Mouse (Mus musculus): ENCODE data around the gene Mphosph9. TPM values are rescaled to one million over a fixed set of nuclear protein-coding genes. Genes with fewer than 3 reads are reported as not detected.
A peak's percentile ranks its signal among the peaks of the same experiment; 100 is the strongest.

The Mphosph9 gene
- polyA plus RNA-seq, 1 experiment from 2014 or later = 19.0 TPM

DNA sequence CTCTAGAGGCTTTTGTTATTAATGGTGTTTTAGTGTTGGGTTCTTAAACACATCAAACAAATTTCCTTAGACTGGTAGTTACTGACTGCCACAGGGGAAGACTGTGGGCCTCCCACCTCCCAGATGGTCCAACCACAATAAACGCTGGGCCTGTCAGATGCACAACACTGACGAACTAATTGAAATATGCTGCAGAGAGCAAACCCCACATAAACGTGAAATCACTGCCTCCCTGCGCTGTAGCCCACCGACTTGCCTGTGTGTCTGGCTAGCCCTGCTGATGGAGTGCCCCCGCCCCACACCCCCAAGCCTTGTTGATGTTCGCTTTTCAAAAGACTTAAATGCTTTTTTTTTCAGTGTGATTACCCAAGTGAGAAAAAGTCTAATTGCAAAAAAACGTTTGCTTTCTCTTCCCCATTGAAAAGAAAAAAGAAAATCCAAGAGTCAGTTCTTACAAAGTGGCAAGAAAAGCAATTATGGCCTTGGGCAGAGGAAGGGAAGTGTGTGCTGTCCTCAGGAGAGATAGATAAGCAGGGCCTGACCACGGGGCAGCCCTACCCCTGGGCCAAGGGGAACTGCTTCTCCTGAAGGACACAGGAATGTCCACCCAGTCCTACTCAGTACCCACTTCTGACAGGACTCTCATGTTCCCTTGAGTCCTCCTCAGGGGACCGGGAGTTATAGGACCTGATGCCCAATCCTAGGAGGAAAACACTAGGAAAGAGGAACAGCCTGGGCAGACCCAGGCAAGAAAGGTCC lies 85.9 kb downstream of the Mphosph9 start:
- no peak overlapping the region for H3K27ac ChIP-seq (replicated peaks)
- H3K9me3 ChIP-seq = no peaks in the 10 kb centered on the region
- DNase-seq (ENCODE audit: low spot score) = no peak
- no peaks in the 10 kb centered on the region for H3K27me3 ChIP-seq (replicated peaks; ENCODE audit: low read depth, poor library complexity, severe bottlenecking)
- no peak overlapping the region for H3K4me3 ChIP-seq
- WGBS = 53% methylated on average over 10 of the region's 10 CpGs
- peaks cover 35% of the 10 kb centered on the region for H3K36me3 ChIP-seq (replicated peaks)
- H3K4me1 ChIP-seq = peaks cover 27% of the 10 kb centered on the region

DNA sequence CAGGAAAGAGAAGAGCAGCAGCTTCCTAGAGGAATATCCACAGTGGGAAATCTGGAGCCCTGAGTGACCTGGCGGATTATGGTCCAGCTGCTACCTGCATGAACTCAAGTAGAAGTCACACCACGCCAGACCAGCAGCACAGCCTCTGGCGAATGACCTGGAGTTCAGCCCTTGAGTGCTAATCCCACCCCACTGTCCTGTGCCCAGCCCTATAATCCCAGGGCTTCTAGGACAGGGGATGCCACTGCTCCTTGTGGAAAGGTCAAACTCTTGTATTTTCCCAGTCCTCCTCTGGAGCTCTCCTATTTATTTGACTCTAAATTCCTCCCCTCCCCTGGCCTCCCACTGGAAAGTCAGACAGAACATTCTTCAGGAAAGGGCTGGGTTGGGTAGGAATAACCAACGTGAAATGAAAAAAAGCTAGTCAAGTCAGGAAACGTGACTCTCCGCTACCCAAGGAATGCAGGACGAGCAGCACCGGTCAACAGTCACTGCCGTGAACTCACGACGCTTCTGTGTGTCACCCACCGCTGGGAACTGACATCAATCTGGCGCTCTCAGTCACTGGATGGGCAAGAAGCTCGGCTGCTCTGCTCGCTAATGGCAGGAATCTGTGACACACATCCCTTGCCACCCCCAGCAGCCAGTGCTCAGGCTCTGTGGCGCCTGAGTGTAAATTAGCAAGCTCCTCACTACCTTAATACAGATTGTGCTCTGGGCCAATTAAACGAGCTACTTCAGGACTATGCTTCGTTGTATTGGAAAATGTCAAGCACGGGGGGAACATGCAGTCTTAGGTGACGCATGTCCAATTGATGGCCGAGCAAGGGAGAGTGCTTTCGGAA lies 86.7 kb downstream of the Mphosph9 start:
- DNase-seq (ENCODE audit: low spot score) = peak; percentile 32
- peaks cover 34% of the 10 kb centered on the region for H3K4me1 ChIP-seq
- no peak overlapping the region for H3K4me3 ChIP-seq
- H3K9me3 ChIP-seq = no peaks in the 10 kb centered on the region
- no peaks in the 10 kb centered on the region for H3K27me3 ChIP-seq (replicated peaks; ENCODE audit: low read depth, poor library complexity, severe bottlenecking)
- H3K27ac ChIP-seq (replicated peaks) = no peak overlapping the region
- peaks cover 29% of the 10 kb centered on the region for H3K36me3 ChIP-seq (replicated peaks)
- WGBS = 43% methylated on average over 22 of the region's 22 CpGs

DNA sequence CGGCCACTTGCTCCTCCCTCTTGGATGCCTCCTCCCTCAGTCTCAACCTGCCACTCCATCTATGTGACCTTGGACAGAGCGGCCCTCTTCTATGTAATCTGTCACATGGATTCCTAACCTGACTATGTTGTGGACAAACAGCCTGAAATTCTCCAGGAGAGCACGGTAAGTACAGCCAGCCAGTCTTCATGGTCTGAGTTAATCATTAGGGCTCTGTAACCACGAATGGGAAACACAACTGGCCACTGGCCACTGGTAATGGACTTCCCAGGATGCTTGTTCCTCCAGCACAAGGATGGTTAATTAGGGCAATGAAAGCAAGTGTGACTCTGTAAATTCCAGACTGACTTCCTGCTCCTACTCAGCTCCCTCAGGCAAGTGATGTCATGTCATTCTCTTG lies 91.6 kb downstream of the Mphosph9 start:
- Histone ChIP-seq H3K36me3 (replicated peaks) (no peaks in the 10 kb centered on the region), H3K4me1 (peaks cover 47% of the 10 kb centered on the region), H3K9me3 (no peaks in the 10 kb centered on the region), H3K27ac (replicated peaks) (no peak overlapping the region), H3K4me3 (no peak overlapping the region), H3K27me3 (replicated peaks; ENCODE audit: low read depth, poor library complexity, severe bottlenecking) (no peaks in the 10 kb centered on the region)
- WGBS = 88% methylated on average over 4 of the region's 4 CpGs
- DNase-seq (ENCODE audit: low spot score) = no peak

DNA sequence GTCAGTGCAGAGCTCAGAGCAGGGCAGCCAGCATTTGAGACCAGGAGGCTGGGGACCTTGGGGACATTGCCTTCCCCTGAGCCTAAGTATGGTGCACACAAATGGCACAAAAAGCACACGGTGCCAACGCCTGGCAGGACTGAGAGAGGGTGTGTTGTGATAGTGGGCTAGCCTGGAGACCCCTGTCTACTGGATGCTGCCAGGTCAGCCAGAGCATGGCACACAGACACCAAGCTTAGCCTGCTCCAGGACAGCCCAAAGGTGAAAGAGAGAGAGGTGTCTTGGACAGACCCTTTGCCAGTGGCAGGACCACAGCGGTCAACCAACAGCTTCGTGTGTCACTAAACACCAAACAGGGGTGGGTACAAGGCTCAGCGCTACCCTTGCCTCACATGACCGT lies 93.0 kb downstream of the Mphosph9 start:
- no peak overlapping the region for H3K27ac ChIP-seq (replicated peaks)
- peaks cover 38% of the 10 kb centered on the region for H3K4me1 ChIP-seq
- DNase-seq (ENCODE audit: low spot score) = no peak
- 92% methylated on average over 6 of the region's 6 CpGs for WGBS
- no peaks in the 10 kb centered on the region for H3K36me3 ChIP-seq (replicated peaks)
- H3K9me3 ChIP-seq = no peaks in the 10 kb centered on the region
- H3K27me3 ChIP-seq (replicated peaks; ENCODE audit: low read depth, poor library complexity, severe bottlenecking) = no peaks in the 10 kb centered on the region
- no peak overlapping the region for H3K4me3 ChIP-seq

DNA sequence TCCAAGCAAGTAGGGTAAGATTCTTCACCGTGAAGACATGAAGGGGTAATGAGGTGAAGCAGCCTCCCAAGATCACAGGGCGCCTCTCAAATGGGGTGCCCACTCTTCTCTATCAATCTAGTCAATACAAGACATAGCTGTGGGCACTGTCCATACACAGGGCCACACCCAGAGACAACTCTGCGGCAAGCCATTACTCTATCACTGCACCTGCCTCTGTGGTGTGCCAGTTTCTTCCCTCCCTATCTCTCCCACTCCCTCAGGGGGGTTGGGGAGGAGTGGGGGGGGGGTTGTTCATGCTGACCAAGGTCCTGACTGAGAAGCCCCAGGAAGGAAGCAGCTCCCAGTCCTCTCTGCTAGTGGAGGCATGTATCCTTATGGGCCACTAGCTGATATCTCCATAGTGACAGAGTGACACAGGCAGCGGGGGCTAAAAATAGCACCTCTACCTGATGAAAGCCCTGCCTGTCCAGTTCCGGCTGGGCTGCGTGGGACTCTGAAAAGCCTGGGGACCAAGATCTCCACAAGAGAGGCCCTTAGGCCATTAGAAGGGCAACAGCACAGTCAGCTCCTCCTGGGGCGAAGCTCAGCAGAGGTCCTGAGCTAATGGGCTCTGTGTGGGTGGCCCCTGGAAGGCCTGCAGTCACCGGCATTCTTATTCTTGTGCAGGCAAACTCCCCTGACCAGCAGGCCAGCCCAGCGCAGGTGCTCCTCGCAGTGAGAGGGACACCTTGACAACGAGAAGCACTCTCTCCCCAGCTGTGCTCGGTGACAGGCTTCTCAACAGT lies 93.7 kb downstream of the Mphosph9 start:
- Histone ChIP-seq H3K36me3 (replicated peaks) (no peaks in the 10 kb centered on the region), H3K4me1 (peaks cover 38% of the 10 kb centered on the region), H3K9me3 (no peaks in the 10 kb centered on the region), H3K4me3 (no peak overlapping the region), H3K27ac (replicated peaks) (peak overlapping the region; percentile 24; the same call in 1 of the 2 replicates), H3K27me3 (replicated peaks; ENCODE audit: low read depth, poor library complexity, severe bottlenecking) (no peaks in the 10 kb centered on the region)
- WGBS = 53% methylated on average over 12 of the region's 12 CpGs
- DNase-seq (ENCODE audit: low spot score) = no peak

DNA sequence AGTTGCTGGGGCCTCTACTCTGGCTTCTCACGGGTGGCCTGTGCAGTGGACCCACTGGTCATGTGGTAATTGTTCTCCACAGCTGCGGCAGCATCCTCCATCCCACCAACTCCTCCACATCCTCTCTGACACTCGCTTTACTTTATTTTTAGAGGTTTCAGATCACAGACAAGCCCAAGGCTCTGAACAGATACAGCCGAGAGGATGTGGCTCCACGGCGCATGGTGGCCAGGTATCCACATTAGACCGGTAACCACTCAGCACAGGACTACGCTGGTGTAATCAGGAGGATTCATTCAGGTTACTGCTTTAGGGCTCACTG lies 94.7 kb downstream of the Mphosph9 start:
- no peaks in the 10 kb centered on the region for H3K27me3 ChIP-seq (replicated peaks; ENCODE audit: low read depth, poor library complexity, severe bottlenecking)
- WGBS = 79% methylated on average over 8 of the region's 8 CpGs
- H3K36me3 ChIP-seq (replicated peaks) = no peaks in the 10 kb centered on the region
- H3K9me3 ChIP-seq = no peaks in the 10 kb centered on the region
- no peak overlapping the region for H3K4me3 ChIP-seq
- DNase-seq (ENCODE audit: low spot score) = no peak
- peaks cover 38% of the 10 kb centered on the region for H3K4me1 ChIP-seq
- H3K27ac ChIP-seq (replicated peaks) = peak overlapping the region; percentile 1; the same call in 1 of the 2 replicates

DNA sequence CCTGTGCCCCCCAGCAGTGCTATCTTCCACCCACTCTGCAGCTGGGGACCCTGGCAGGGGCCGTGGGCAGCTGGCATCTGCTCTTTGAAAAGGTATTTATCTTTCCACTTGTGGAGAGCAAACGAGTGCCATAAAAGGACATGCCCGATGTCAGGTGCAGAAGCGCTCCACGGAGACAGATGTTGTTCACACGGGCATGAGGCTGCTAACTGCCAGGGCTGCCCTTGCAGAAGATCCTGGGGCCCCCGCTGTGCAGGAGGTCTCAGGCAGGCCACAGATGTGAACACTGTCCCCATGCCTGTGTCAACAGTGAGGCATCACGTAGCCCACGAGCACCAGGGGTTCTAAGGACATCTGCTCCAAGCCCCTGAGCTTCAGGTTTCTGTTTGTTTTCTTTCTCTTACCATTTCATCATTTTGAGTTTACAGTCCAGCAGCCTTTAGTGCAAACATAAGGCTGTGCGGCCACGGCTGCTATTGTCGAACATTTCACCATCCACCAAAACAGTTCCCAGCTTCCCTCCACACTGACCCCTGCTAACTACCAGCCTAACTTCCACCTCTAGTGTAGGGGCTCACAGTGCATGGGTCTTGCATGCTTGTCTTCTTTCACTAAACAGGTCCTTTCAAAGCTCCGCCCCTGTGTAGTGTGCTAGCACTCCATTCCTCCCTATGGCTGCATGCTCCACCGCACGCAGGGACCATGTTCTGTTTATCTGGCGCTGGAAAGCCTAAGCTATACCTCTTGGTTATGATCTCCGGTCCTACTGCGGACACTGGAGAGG lies 95.2 kb downstream of the Mphosph9 start:
- no peak for DNase-seq (ENCODE audit: low spot score)
- Histone ChIP-seq H3K27me3 (replicated peaks; ENCODE audit: low read depth, poor library complexity, severe bottlenecking) (no peaks in the 10 kb centered on the region), H3K9me3 (no peaks in the 10 kb centered on the region), H3K36me3 (replicated peaks) (no peaks in the 10 kb centered on the region), H3K4me3 (no peak overlapping the region), H3K27ac (replicated peaks) (peak overlapping the region; percentile 1; the same call in 1 of the 2 replicates), H3K4me1 (peaks cover 40% of the 10 kb centered on the region)
- 68% methylated on average over 18 of the region's 18 CpGs for WGBS

DNA sequence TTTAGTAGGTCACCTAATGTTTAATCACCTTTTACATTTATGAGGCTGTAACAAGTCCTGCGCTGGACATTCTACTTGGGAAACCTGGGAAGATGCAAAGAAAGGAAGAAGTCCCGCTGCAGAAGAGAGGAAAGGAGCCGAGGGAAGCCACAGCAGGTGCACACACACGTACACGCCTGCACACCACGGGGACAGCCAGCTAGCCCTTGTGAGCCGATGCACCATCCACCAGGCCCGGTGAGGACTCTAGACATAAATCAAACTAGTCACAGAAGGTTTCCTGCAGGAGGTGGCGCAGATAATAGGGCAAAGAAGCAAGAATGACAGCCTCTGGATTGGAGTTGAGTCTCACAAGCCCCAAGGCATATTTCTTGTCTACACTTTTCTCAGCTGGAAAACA lies 97.3 kb downstream of the Mphosph9 start:
- Histone ChIP-seq H3K9me3 (no peaks in the 10 kb centered on the region), H3K27ac (replicated peaks) (no peak overlapping the region), H3K4me1 (peaks cover 52% of the 10 kb centered on the region), H3K36me3 (replicated peaks) (no peaks in the 10 kb centered on the region), H3K27me3 (replicated peaks; ENCODE audit: low read depth, poor library complexity, severe bottlenecking) (no peaks in the 10 kb centered on the region), H3K4me3 (no peak overlapping the region)
- no peak for DNase-seq (ENCODE audit: low spot score)
- 86% methylated on average over 9 of the region's 9 CpGs for WGBS

DNA sequence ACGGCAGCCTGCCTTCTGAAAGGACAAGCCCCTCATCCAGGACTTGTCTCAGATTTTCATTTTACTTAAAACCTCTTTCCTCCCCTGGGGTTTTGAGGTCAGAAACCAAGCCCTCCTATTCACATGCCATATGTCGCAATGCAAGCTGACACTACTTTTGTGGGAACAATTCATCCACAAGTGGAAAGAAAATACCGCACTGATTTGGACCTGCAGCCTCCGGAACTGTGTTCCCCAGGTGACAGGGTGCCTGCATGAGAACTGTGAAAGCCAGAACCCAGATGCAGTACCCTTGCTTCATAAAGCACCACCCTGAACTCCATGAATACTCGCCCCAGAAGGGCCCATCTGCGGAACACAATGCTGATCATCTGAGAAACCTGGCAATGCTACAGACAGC lies 100.6 kb downstream of the Mphosph9 start:
- H3K9me3 ChIP-seq = no peaks in the 10 kb centered on the region
- H3K27me3 ChIP-seq (replicated peaks; ENCODE audit: low read depth, poor library complexity, severe bottlenecking) = no peaks in the 10 kb centered on the region
- H3K4me1 ChIP-seq = peaks cover 48% of the 10 kb centered on the region
- H3K36me3 ChIP-seq (replicated peaks) = no peaks in the 10 kb centered on the region
- peak overlapping the region; percentile 3; the same call in 1 of the 2 replicates for H3K27ac ChIP-seq (replicated peaks)
- H3K4me3 ChIP-seq = no peak overlapping the region
- 48% methylated on average over 6 of the region's 6 CpGs for WGBS
- DNase-seq (ENCODE audit: low spot score) = no peak

DNA sequence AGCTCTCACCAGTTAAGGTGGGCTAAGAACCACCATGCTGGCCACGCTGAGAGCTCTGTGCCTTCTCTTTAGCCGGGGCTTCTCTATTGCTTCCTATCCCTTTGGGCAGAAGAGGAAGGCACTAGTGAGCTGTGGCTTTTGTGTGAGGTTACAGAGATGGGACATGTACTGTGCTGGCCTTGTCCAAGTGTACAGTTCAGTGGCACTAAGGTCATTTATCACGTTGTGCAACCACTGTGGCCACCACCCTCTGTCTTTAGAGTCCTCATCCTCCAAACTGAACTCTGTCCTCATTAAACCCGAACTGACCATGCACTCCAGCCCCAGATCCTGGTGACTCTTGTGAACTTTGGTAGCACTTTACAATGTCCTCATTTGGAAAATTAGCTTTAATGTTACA lies 101.3 kb downstream of the Mphosph9 start:
- H3K9me3 ChIP-seq = no peaks in the 10 kb centered on the region
- no peak for DNase-seq (ENCODE audit: low spot score)
- 85% methylated on average over 4 of the region's 4 CpGs for WGBS
- no peaks in the 10 kb centered on the region for H3K27me3 ChIP-seq (replicated peaks; ENCODE audit: low read depth, poor library complexity, severe bottlenecking)
- H3K27ac ChIP-seq (replicated peaks) = peak overlapping the region; percentile 35; the same call in 1 of the 2 replicates
- no peak overlapping the region for H3K4me3 ChIP-seq
- H3K36me3 ChIP-seq (replicated peaks) = no peaks in the 10 kb centered on the region
- H3K4me1 ChIP-seq = peaks cover 43% of the 10 kb centered on the region

DNA sequence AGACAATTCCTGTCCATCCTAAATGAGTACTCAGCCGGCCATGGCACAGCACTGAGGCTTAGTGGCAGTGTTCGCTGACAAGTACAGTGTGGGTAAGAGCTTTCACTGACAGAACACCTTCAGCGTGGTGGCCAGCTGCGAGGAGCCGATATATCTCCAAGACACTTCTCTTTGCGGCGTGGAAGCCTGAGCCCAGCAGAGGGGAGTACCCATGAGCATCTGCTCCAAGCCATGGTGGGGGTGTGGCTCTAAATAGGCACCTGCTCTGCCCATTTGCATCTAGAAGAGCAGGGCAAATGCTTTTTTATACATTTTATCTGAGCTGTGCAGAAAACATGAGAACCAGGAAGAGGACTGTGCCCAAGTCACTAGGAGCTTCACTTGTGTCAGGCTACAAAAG lies 101.9 kb downstream of the Mphosph9 start:
- Histone ChIP-seq H3K36me3 (replicated peaks) (no peaks in the 10 kb centered on the region), H3K27ac (replicated peaks) (0 out of 2 replicates have a peak overlapping the region, but pooled peaks have one; percentile 35), H3K4me3 (no peak overlapping the region), H3K4me1 (peaks cover 43% of the 10 kb centered on the region), H3K9me3 (no peaks in the 10 kb centered on the region), H3K27me3 (replicated peaks; ENCODE audit: low read depth, poor library complexity, severe bottlenecking) (no peaks in the 10 kb centered on the region)
- WGBS = 91% methylated on average over 7 of the region's 7 CpGs
- DNase-seq (ENCODE audit: low spot score) = no peak

All from embryonic facial prominence, embryonic 10.5 days (tissue).